In the genomic region with DNA sequence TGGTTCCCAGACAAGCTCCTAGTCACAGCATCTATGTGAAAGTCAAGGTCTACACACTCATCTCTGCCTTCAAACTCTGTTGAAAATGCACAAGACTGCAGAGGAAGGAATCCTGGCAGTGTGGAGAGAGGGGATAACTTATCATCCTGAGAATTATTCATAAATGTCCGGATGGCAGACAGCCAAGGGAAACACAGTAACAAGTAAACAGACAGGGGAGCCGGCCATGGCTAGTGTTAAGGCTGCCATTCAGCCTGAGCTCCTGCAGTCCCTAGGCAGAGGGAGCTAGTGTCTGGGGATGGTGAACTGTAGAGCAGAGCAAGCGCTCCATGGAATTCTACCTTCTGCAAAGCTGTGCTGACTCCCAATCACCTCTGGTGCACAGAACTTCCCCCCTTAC, we compare ENCODE assay signal across 11 mouse cellular contexts.
DNase-seq lines count a peak whose midpoint lies in the region; ATAC-seq and TF ChIP-seq lines count a peak whose summit lies in the region.
"Had no signal": no experiment of that assay in that cellular context is flagged by ENCODE, and none has a peak within 500 bp of the region (broad histone marks: within the 10 kb centered on the region; RNA-seq: fewer than 3 reads in every experiment).

No protein-coding gene starts in this region.

- H3K4me1 ChIP-seq in liver, postnatal 0 days (ENCODE audit: insufficient read depth): peaks cover 10% of the 10 kb centered on the region; the same call in 1 of the 2 replicates
- 0 out of 2 replicates have a peak, but pooled peaks cover 8% of the 10 kb centered on the region for H3K4me1 ChIP-seq in intestine, embryonic 15.5 days (replicated peaks)
- H3K4me1 ChIP-seq: forebrain, embryonic 10.5 days had no signal

- DNase-seq in liver: peak; percentile 25
- no peak for DNase-seq in liver, postnatal 0 days
- peak; percentile 78 for DNase-seq in adrenal gland, postnatal 10 days
- peak; percentile 18 for DNase-seq in lung, postnatal 14 days
- DNase-seq in cerebellum, adult 18-20 months: no peak
- no peak for DNase-seq in frontal cortex, postnatal 25 days (ENCODE audit: low spot score in 2 of 2)
- DNase-seq in thymus, postnatal 25 days: no peak
- DNase-seq: retina, postnatal 1 day; thymus, adult 2 months had no signal

- H3K27ac ChIP-seq in liver, postnatal 0 days (ENCODE audit: low read depth): no peak overlapping the region
- no peak overlapping the region for H3K27ac ChIP-seq in intestine, embryonic 15.5 days
- H3K27ac ChIP-seq: forebrain, embryonic 10.5 days had no signal

- H3K27me3 ChIP-seq in liver, postnatal 0 days (ENCODE audit: insufficient read depth, low read length): no peaks in the 10 kb centered on the region
- H3K27me3 ChIP-seq in intestine, embryonic 15.5 days (replicated peaks): no peaks in the 10 kb centered on the region

- no peak overlapping the region for H3K9ac ChIP-seq in liver, postnatal 0 days (replicated peaks)
- H3K9ac ChIP-seq in intestine, embryonic 15.5 days: no peak overlapping the region

- 69% methylated on average over 3 of the region's 3 CpGs for WGBS in liver, postnatal 0 days (ENCODE audit: insufficient replicate concordance)
- WGBS in intestine, embryonic 15.5 days: 40% methylated on average over 3 of the region's 3 CpGs

- no peak for TF ChIP-seq EP300 in liver, postnatal 0 days (IDR thresholded peaks at IDR 0.05; ENCODE audit: low read depth)

- no peak overlapping the region for H3K4me3 ChIP-seq in liver, postnatal 0 days (ENCODE audit: low read depth, low read length)
- no peak overlapping the region for H3K4me3 ChIP-seq in intestine, embryonic 15.5 days (replicated peaks)
- H3K4me3 ChIP-seq: forebrain, embryonic 10.5 days had no signal

- no peak for TF ChIP-seq CTCF in liver, postnatal 0 days (IDR thresholded peaks at IDR 0.05; ENCODE audit: low read depth)

- no peaks in the 10 kb centered on the region for H3K9me3 ChIP-seq in liver, postnatal 0 days (ENCODE audit: low read length)
- no peaks in the 10 kb centered on the region for H3K9me3 ChIP-seq in intestine, embryonic 15.5 days
- H3K9me3 ChIP-seq: forebrain, embryonic 10.5 days had no signal

- ATAC-seq in liver, postnatal 0 days: no peak
- peak; percentile 50; the same call in 1 of the 2 replicates for ATAC-seq in intestine, embryonic 15.5 days

- H3K4me2 ChIP-seq in liver, postnatal 0 days (ENCODE audit: low read depth, low read length): no peak overlapping the region
- H3K4me2 ChIP-seq in intestine, embryonic 15.5 days (replicated peaks): no peak overlapping the region

- no peaks in the 10 kb centered on the region for H3K36me3 ChIP-seq in liver, postnatal 0 days (replicated peaks; ENCODE audit: insufficient read depth, low read length)
- no peaks in the 10 kb centered on the region for H3K36me3 ChIP-seq in intestine, embryonic 15.5 days
- H3K36me3 ChIP-seq: forebrain, embryonic 10.5 days had no signal

Comparison
In these comparisons a context has a peak if more than half of its experiments do, and no peak if none do; other contexts are left out.
1. DNase-seq: peak in liver (single experiment), adrenal gland, postnatal 10 days (single experiment) and lung, postnatal 14 days (single experiment); none in liver, postnatal 0 days (single experiment), cerebellum, adult 18-20 months (0 of 2), frontal cortex, postnatal 25 days (0 of 2) and thymus, postnatal 25 days (single experiment).